Mouse (Mus musculus) thymus, postnatal 14 days (tissue): ENCODE data around the gene Gphb5.
"Not testable (repeated sequence)": the region's sequence is repeated elsewhere in the genome, so short reads cannot be mapped to it uniquely, and the experiment has no call there.

Source experiments
- DNase-seq: peaks from one replicate; pipeline ENCODE4 v3.0.0; 2021

Gene Gphb5

GRCm38 (mm10) chr12:75416681-75417080 is at the start of gene Gphb5:
TSS of gene Gphb5 (minus strand) at chr12:75416781.
- DNase-seq, result no peak

GRCm38 (mm10) chr12:75466206-75466605 is 49.6 kb upstream of the Gphb5 start:
- DNase-seq, result no peak

GRCm38 (mm10) chr12:75464016-75464769 is 47.6 kb upstream of the Gphb5 start:
- peak; percentile 14 for DNase-seq

- DNase-seq, result no peak
These were observed 44.0 kb upstream of the Gphb5 start for GRCm38 (mm10) chr12:75460561-75460960.

- DNase-seq, result no peak
These were observed 43.1 kb upstream of the Gphb5 start for GRCm38 (mm10) chr12:75459656-75460055.

- no peak for DNase-seq
These were observed 36.9 kb upstream of the Gphb5 start for GRCm38 (mm10) chr12:75453441-75453840.

GRCm38 (mm10) chr12:75453027-75453426 is 36.4 kb upstream of the Gphb5 start:
- no peak for DNase-seq

- no peak for DNase-seq
These were observed 34.0 kb upstream of the Gphb5 start for GRCm38 (mm10) chr12:75450592-75450991.

GRCm38 (mm10) chr12:75450011-75450410 is 33.4 kb upstream of the Gphb5 start:
- peak; percentile 51 for DNase-seq

- peak; percentile 64 for DNase-seq
These were observed 32.9 kb upstream of the Gphb5 start for GRCm38 (mm10) chr12:75449475-75449966.

- peak; percentile 15 for DNase-seq
These were observed 32.3 kb upstream of the Gphb5 start for GRCm38 (mm10) chr12:75448921-75449320.

GRCm38 (mm10) chr12:75446245-75446644 is 29.7 kb upstream of the Gphb5 start:
- DNase-seq, result no peak

GRCm38 (mm10) chr12:75432400-75432799 is 15.8 kb upstream of the Gphb5 start:
- DNase-seq, result not testable (repeated sequence)

- DNase-seq, result no peak
These were observed 13.3 kb upstream of the Gphb5 start for GRCm38 (mm10) chr12:75429685-75430396.

GRCm38 (mm10) chr12:75428719-75429118 is 12.1 kb upstream of the Gphb5 start:
- no peak for DNase-seq

GRCm38 (mm10) chr12:75425882-75426281 is 9.3 kb upstream of the Gphb5 start:
- DNase-seq, result no peak

GRCm38 (mm10) chr12:75424817-75425216 is 8.2 kb upstream of the Gphb5 start:
- DNase-seq, result no peak

GRCm38 (mm10) chr12:75424359-75424758 is 7.8 kb upstream of the Gphb5 start:
- DNase-seq, result no peak

- DNase-seq, result peak; percentile 18
These were observed 1.6 kb downstream of the Gphb5 start for GRCm38 (mm10) chr12:75414991-75415390.

- peak; percentile 15 for DNase-seq
These were observed 3.6 kb downstream of the Gphb5 start for GRCm38 (mm10) chr12:75412964-75413363.

GRCm38 (mm10) chr12:75397077-75397476 is 19.5 kb downstream of the Gphb5 start:
- DNase-seq, result no peak

- no peak for DNase-seq
These were observed 20.0 kb downstream of the Gphb5 start for GRCm38 (mm10) chr12:75396616-75397015.

GRCm38 (mm10) chr12:75394011-75394773 is 22.4 kb downstream of the Gphb5 start:
- DNase-seq, result no peak
